Mouse (Mus musculus) myocyte (in vitro differentiated cells): Measurements from ENCODE around the gene Stac3.

ENCODE experiments used
- E2F4 ChIP-seq: IDR thresholded peaks from one replicate; pipeline ENCODE4 v1.6.1; 2011; ENCODE audit warnings: mild to moderate bottlenecking, control low read depth, moderate library complexity; ENCODE audit not compliant: insufficient read depth
- POLR2A ChIP-seq: IDR thresholded peaks from one replicate; pipeline ENCODE4 v1.6.1; 2011; ENCODE audit warnings: low read depth, mild to moderate bottlenecking, control low read depth, moderate library complexity; ENCODE audit not compliant: insufficient read length

DNA sequence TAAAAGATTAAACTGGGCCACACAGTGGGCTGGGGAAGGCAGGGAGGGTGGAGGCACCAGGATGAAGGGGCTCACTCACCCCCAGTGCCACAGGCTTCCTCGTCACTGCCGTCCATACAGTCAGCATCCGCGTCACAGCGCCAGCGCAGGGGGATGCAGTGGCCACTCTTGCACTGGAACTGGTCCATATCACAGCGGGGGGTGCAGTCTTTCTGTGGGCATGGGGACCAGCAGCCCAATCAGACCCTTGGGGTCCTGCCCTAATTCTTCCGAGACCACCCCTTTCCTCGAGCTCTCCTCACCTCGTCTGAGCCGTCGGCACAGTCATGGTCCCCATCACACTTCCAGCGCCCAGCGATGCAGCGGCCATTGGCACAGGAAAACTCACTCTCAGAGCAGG, 46.8 kb downstream of the Stac3 start:
- TF ChIP-seq E2F4 (no peak), POLR2A (no peak)
